Mouse (Mus musculus) midbrain, embryonic 12.5 days (tissue): ENCODE results near the gene Rhbdf1. TPM values are rescaled to one million over a fixed set of nuclear protein-coding genes. Genes with fewer than 3 reads are reported as not detected.

Experiments
- ATAC-seq: fragments of 200-750 bp; cut with Nextera tagmentation; 2 replicates; pipeline ENCODE4 v1.8.0; 2017; ENCODE audit warnings: low read depth, moderate TSS enrichment, moderate library complexity; ENCODE audit not compliant: low FRiP score
- H3K27ac ChIP-seq: fragments of 300-500 bp; sonication (generic); replicated peaks from 2 replicates; pipeline ENCODE4 v1.5.1; 2016; ENCODE audit warnings: mild to moderate bottlenecking
- H3K27me3 ChIP-seq: fragments of 300-500 bp; sonication (generic); 2 replicates; pipeline ENCODE4 v1.6.1; 2016; ENCODE audit warnings: mild to moderate bottlenecking
- H3K36me3 ChIP-seq: fragments of 300-500 bp; sonication (generic); 2 replicates; pipeline ENCODE4 v1.6.1; 2016
- H3K4me1 ChIP-seq: fragments of 300-500 bp; sonication (generic); 2 replicates; pipeline ENCODE4 v1.6.1; 2016
- H3K4me2 ChIP-seq: fragments of 300-500 bp; sonication (generic); replicated peaks from 2 replicates; pipeline ENCODE4 v1.6.1; 2016; ENCODE audit warnings: mild to moderate bottlenecking, moderate library complexity
- H3K4me3 ChIP-seq: fragments of 300-500 bp; sonication (generic); 2 replicates; pipeline ENCODE4 v1.5.1; 2016; ENCODE audit warnings: mild to moderate bottlenecking
- H3K9ac ChIP-seq: fragments of 300-500 bp; sonication (generic); replicated peaks from 2 replicates; pipeline ENCODE4 v1.6.1; 2016; ENCODE audit warnings: mild to moderate bottlenecking, moderate library complexity
- H3K9me3 ChIP-seq: fragments of 300-500 bp; sonication (generic); 2 replicates; pipeline ENCODE4 v1.6.1; 2016; ENCODE audit warnings: mild to moderate bottlenecking
- WGBS: fragments of 180-500 bp; shearing (Covaris S2); methylation state at CpG from one replicate; pipeline ENCODE4 v1.1.7; 2016; 5-methylcytosine and 5-hydroxymethylcytosine counted together
- polyA plus RNA-seq: library from polyadenylated mRNA; unstranded; fragments of >200 nt; fragmentation: Nextera tagmentation; extraction: Ambion mirVana; gene quantifications from 2 replicates; pipeline ENCODE4 v1.2.1, GENCODE M21; 2016

Gene Rhbdf1
- polyA plus RNA-seq, 1 experiment from 2014 or later, result 23.5 TPM

DNA sequence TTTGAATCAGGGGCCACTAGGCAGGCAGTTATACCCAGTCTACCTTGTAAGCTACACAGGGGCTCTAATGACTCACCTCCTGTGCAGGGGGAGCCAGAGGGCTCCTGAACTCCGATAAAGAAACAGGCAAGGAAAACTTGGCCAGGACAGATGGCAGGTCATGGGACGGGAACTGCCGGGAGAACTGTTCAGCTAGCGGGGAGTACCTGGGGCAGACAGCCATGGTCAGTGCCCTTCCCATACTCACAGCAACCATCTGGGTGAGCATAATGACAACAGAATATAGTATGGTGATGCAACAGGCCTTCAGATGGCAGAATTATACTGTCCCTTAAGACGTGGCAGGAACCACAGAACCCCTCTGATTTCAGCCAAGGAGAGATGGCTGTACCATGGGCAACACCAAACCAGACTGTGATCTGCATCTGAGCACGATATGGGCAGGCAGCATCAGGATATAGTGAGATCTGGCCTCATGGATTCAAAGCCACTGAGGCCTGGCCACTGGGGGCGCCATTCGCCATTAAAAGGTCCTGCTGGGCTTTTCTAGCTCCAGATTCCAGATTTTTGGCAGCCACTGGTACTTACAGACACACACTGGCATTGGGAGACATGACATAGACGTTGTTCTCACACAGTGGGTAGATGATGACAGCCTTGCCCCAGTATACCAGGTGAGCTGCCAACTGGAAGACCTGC, 14.8 kb upstream of the Rhbdf1 start:
- Histone ChIP-seq H3K4me3 (no peak overlapping the region), H3K27ac (no peak overlapping the region), H3K9ac (no peak overlapping the region), H3K36me3 (peaks cover 64% of the 10 kb centered on the region), H3K4me1 (no peaks in the 10 kb centered on the region; the same call in 1 of the 2 replicates), H3K27me3 (no peaks in the 10 kb centered on the region), H3K9me3 (no peaks in the 10 kb centered on the region), H3K4me2 (no peak overlapping the region)
- ATAC-seq, result no peak
- 61% methylated on average over 9 of the region's 9 CpGs for WGBS

DNA sequence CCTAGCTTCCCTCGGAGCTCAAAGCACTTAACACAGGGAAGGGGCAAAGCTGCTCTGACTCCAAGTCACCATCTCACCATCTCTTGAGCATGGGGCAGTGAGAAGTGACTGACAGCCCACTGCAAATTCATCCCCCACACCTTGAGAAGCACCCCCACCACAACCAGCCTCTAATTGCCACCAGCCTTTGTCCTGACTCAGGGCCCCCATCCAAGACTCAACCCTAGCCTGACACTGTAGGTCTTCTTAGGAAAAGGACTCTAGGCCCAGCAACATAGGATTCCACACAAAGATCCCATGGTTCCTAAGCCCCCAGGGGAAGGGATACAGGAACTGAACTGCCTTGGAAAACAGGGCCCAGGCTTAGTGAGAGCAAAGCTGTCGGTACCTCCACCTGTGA, 14.0 kb upstream of the Rhbdf1 start:
- Histone ChIP-seq H3K4me2 (no peak overlapping the region), H3K9me3 (no peaks in the 10 kb centered on the region), H3K27me3 (no peaks in the 10 kb centered on the region), H3K36me3 (peaks cover 64% of the 10 kb centered on the region), H3K27ac (no peak overlapping the region), H3K4me3 (no peak overlapping the region), H3K9ac (no peak overlapping the region), H3K4me1 (no peaks in the 10 kb centered on the region; the same call in 1 of the 2 replicates)
- no peak for ATAC-seq
- 88% methylated on average over 2 of the region's 2 CpGs for WGBS

DNA sequence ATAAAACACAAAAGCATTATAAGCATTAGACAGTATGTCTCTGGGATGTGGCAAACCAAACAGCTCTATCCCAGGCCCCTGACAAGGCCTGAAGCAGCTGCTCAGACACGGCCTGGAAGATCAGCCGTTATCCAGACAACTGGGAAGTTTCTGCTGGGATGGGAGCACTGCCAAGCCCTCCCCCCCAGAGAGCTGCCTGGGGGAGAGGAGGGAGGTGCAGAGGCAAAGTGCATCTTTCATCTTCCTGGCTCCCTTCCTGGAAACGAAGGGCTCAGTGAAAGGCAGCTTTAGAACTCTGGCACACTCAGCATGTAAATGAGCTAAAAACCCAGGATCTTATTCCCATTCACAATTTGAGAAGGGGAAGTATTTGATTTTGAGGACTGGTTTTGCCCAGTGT, 13.5 kb upstream of the Rhbdf1 start:
- no peak overlapping the region for H3K27ac ChIP-seq
- peaks cover 64% of the 10 kb centered on the region for H3K36me3 ChIP-seq
- H3K27me3 ChIP-seq, result no peaks in the 10 kb centered on the region
- 64% methylated on average over 3 of the region's 3 CpGs for WGBS
- no peaks in the 10 kb centered on the region; the same call in 1 of the 2 replicates for H3K4me1 ChIP-seq
- H3K4me3 ChIP-seq, result no peak overlapping the region
- no peak for ATAC-seq
- no peaks in the 10 kb centered on the region for H3K9me3 ChIP-seq
- no peak overlapping the region for H3K4me2 ChIP-seq
- H3K9ac ChIP-seq, result no peak overlapping the region

DNA sequence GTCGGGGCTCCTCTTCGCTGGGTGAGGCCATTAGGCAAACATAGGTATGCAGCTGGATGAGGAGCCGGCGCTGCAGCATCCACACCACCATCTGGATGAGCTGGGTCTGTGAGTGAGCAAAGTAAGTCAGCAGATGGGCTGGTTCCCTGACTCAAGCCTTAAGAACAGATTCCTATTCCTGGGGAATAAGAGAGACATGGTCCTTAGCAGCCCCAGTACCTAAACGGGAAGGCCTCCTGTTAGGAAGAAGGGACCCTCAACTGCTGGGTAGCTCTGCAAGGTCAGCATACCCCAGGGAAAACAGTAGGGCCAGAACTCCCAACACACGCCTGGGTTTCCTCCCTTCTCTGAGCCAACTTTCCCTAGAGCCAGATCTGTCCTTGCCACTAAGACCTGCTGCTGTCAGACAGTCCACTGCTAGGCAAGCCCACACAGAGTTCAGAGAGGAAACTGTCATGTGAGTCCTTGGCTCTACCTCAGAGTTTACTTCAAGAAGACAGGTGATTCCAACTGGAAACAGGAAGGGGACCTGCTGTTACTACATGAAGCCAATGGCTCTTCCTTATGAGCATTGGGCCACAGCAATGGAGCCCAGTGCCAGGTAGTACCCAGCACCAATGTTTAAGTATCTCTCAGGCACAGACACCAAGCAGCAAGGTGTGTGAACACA, 12.9 kb upstream of the Rhbdf1 start:
- Histone ChIP-seq H3K4me3 (no peak overlapping the region), H3K36me3 (peaks cover 62% of the 10 kb centered on the region), H3K27ac (no peak overlapping the region), H3K4me2 (no peak overlapping the region), H3K27me3 (no peaks in the 10 kb centered on the region), H3K9me3 (no peaks in the 10 kb centered on the region), H3K4me1 (no peaks in the 10 kb centered on the region; the same call in 1 of the 2 replicates), H3K9ac (no peak overlapping the region)
- WGBS, result 95% methylated on average over 6 of the region's 6 CpGs
- ATAC-seq, result no peak

GRCm38 (mm10) chr11:32233895-32234294, 11.8 kb upstream of the Rhbdf1 start:
- H3K36me3 ChIP-seq, result peaks cover 64% of the 10 kb centered on the region
- H3K9ac ChIP-seq, result no peak overlapping the region
- WGBS, result 91% methylated on average over 3 of the region's 3 CpGs

GRCm38 (mm10) chr11:32232848-32233247, 10.7 kb upstream of the Rhbdf1 start:
- Histone ChIP-seq H3K4me1 (no peaks in the 10 kb centered on the region; the same call in 1 of the 2 replicates), H3K27me3 (no peaks in the 10 kb centered on the region), H3K4me3 (no peak overlapping the region), H3K9me3 (no peaks in the 10 kb centered on the region), H3K36me3 (peaks cover 64% of the 10 kb centered on the region), H3K4me2 (no peak overlapping the region), H3K27ac (no peak overlapping the region), H3K9ac (no peak overlapping the region)
- 86% methylated on average over 10 of the region's 10 CpGs for WGBS
- ATAC-seq, result 0 out of 2 replicates have a peak, but pooled peaks have one; percentile 36

More at GRCm38 (mm10) chr11:32233895-32234294, 11.8 kb upstream of the Rhbdf1 start:
- Histone ChIP-seq H3K27me3 (no peaks in the 10 kb centered on the region), H3K4me3 (no peak overlapping the region), H3K27ac (no peak overlapping the region), H3K4me1 (no peaks in the 10 kb centered on the region; the same call in 1 of the 2 replicates), H3K9me3 (no peaks in the 10 kb centered on the region), H3K4me2 (no peak overlapping the region)
- ATAC-seq, result no peak

- Histone ChIP-seq H3K9me3 (no peaks in the 10 kb centered on the region), H3K27ac (no peak overlapping the region), H3K4me2 (no peak overlapping the region), H3K27me3 (no peaks in the 10 kb centered on the region), H3K9ac (no peak overlapping the region), H3K36me3 (peaks cover 58% of the 10 kb centered on the region), H3K4me3 (no peak overlapping the region), H3K4me1 (peaks cover 14% of the 10 kb centered on the region)
- no peak for ATAC-seq
- WGBS, result 88% methylated on average over 2 of the region's 2 CpGs
Observed at GRCm38 (mm10) chr11:32231125-32231524, 9.0 kb upstream of the Rhbdf1 start.

DNA sequence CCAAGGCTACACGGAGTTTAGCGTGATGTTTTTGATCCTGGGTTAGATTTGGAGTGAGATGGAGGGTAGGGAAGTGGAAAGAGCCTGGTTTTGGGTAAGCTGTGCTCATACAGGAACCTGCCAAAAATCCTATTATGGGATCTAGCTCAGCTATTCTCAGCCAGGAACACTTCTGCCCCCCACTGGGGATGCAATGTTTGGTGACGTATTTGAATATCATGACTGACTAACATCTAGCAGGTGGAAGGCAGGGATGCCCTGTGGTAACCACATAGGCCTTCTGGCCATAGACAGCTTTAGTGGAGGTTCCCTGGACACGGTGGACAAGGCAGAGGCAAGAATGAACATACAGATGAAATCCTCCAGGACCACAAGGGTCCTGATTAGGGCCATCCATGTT, 8.1 kb upstream of the Rhbdf1 start:
- peaks cover 58% of the 10 kb centered on the region for H3K36me3 ChIP-seq
- no peak for ATAC-seq

DNA sequence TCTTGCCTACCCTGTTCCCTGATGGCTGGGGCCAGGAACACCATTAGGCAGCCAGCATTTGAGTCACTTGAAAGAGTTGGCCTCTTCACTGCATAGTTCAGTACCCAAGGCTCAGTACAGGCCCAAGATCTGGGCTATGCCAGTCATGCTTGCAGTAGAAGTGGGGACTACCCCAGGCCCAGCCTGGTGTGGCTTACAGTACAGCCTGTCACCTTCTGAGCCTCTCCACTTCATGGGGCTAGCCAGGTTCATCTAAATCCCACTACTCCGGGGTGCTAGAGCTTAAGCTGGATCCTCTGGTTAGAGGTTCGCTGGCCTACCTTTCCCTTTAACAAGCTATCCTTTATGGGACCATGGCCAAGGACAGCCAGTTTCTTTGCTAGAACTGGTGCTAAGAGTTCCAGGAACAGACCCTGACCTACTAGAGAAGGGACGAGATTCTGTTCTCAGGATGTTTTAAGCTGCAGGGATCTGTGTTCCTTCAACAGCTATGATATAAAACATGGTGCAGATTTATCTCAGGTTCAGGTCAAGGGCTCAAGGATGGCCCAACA, 6.3 kb upstream of the Rhbdf1 start:
- Histone ChIP-seq H3K9me3 (no peaks in the 10 kb centered on the region), H3K9ac (no peak overlapping the region), H3K4me3 (no peak overlapping the region), H3K27ac (no peak overlapping the region), H3K27me3 (peaks cover 19% of the 10 kb centered on the region), H3K4me1 (peaks cover 14% of the 10 kb centered on the region), H3K36me3 (peaks cover 43% of the 10 kb centered on the region), H3K4me2 (no peak overlapping the region)
- 91% methylated on average over 3 of the region's 3 CpGs for whole genome bisulfite sequencing
- ATAC-seq, result no peak

More for the DNA sequence above, 8.1 kb upstream of the Rhbdf1 start:
- H3K9ac ChIP-seq, result no peak overlapping the region
- H3K4me1 ChIP-seq, result peaks cover 14% of the 10 kb centered on the region
- H3K4me2 ChIP-seq, result no peak overlapping the region
- no peak overlapping the region for H3K27ac ChIP-seq
- H3K9me3 ChIP-seq, result no peaks in the 10 kb centered on the region
- no peak overlapping the region for H3K4me3 ChIP-seq
- H3K27me3 ChIP-seq, result 0 out of 2 replicates have a peak, but pooled peaks cover 2% of the 10 kb centered on the region
- WGBS, result 82% methylated on average over 4 of the region's 4 CpGs

DNA sequence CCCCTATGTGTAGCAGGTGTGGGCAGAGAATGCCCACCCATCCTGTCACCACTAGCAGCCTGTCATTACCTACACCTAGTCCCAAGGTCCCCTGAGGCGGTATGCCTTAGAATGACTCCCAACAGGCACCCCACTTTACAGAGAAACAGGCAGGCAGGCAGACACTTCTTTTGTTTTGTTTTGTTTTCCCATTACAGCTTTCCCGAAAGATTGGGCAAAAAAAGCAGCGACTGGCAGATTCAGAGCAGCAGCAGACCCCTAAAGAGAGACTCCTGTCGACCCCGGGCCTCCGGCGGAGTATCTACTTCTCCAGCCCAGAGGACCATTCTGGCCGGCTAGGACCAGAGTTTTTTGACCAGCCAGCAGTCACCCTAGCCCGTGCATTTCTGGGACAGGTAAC, 5.5 kb upstream of the Rhbdf1 start:
- H3K4me2 ChIP-seq, result peak overlapping the region; percentile 69; the same call in 1 of the 2 replicates
- H3K9me3 ChIP-seq, result no peaks in the 10 kb centered on the region
- H3K27me3 ChIP-seq, result peaks cover 27% of the 10 kb centered on the region
- peaks cover 35% of the 10 kb centered on the region for H3K36me3 ChIP-seq
- H3K27ac ChIP-seq, result no peak overlapping the region
- ATAC-seq, result no peak
- H3K9ac ChIP-seq, result no peak overlapping the region
- H3K4me1 ChIP-seq, result peaks cover 19% of the 10 kb centered on the region
- 90% methylated on average over 9 of the region's 9 CpGs for WGBS
- H3K4me3 ChIP-seq, result no peak overlapping the region

DNA sequence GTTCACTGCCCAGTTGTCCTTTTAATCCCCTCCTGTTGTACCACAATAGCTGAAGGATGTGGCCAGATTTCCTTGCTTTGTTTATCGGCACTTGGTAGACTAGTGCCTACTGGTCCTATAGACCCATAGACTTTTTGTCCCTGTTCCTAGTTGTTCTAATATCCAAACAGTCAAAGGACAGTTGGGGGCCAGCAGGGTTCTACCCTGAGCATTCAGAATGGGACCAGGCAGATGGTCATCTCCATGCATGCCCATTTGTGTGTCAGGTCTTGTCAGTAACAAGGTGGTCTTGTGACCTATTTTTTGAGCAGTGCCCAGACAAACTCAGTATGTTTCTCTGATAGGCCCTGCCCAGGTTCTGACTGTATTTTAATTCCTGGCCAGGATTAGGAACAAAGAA, 4.9 kb upstream of the Rhbdf1 start:
- H3K9me3 ChIP-seq, result no peaks in the 10 kb centered on the region
- no peak overlapping the region for H3K27ac ChIP-seq
- 50% methylated on average over 1 of the region's 1 CpGs for WGBS
- no peak for ATAC-seq
- H3K4me2 ChIP-seq, result peak overlapping the region; percentile 69
- peak overlapping the region; percentile 79 for H3K9ac ChIP-seq
- peaks cover 24% of the 10 kb centered on the region for H3K4me1 ChIP-seq
- H3K36me3 ChIP-seq, result peaks cover 30% of the 10 kb centered on the region
- H3K4me3 ChIP-seq, result peak overlapping the region; percentile 70
- peaks cover 32% of the 10 kb centered on the region for H3K27me3 ChIP-seq
